Mouse (Mus musculus): Measurements from ENCODE around the gene Slc25a22. TPM values are rescaled to one million over a fixed set of nuclear protein-coding genes. Genes with fewer than 3 reads are reported as not detected.
"Not testable (repeated sequence)": the region's sequence is repeated elsewhere in the genome, so short reads cannot be mapped to it uniquely, and the experiment has no call there.

The Slc25a22 gene
- polyA plus RNA-seq, 1 experiment from 2014 or later = 54.8 TPM

- peaks cover 17% of the 10 kb centered on the region for H3K4me1 ChIP-seq
- WGBS = 4% methylated on average over 16 of the region's 16 CpGs
Observed at GRCm38 (mm10) chr7:141413331-141413730, 24.4 kb downstream of the Slc25a22 start.

GRCm38 (mm10) chr7:141411667-141412066 lies 26.0 kb downstream of the Slc25a22 start:
- Histone ChIP-seq H3K4me2 (replicated peaks) (no peak overlapping the region), H3K9ac (0 out of 2 replicates have a peak overlapping the region, but pooled peaks have one; percentile 27)

More at GRCm38 (mm10) chr7:141413331-141413730, 24.4 kb downstream of the Slc25a22 start:
- Histone ChIP-seq H3K27ac (peak overlapping the region; percentile 89), H3K4me3 (peak overlapping the region; percentile 57), H3K9ac (peak overlapping the region; percentile 90), H3K27me3 (no peaks in the 10 kb centered on the region), H3K4me2 (replicated peaks) (peak overlapping the region; percentile 76), H3K36me3 (peaks cover 26% of the 10 kb centered on the region), H3K9me3 (replicated peaks) (no peaks in the 10 kb centered on the region)
- ATAC-seq (ENCODE audit: low FRiP score) = peak; percentile 23

GRCm38 (mm10) chr7:141410631-141411030 lies 27.1 kb downstream of the Slc25a22 start:
- no peaks in the 10 kb centered on the region for H3K27me3 ChIP-seq
- no peak for ATAC-seq (ENCODE audit: low FRiP score)
- H3K4me3 ChIP-seq = no peak overlapping the region
- H3K9me3 ChIP-seq (replicated peaks) = no peaks in the 10 kb centered on the region
- 90% methylated on average over 8 of the region's 8 CpGs for WGBS
- H3K4me2 ChIP-seq (replicated peaks) = no peak overlapping the region
- no peak overlapping the region for H3K27ac ChIP-seq
- H3K9ac ChIP-seq = peak overlapping the region; percentile 3; the same call in 1 of the 2 replicates
- H3K4me1 ChIP-seq = peaks cover 17% of the 10 kb centered on the region
- H3K36me3 ChIP-seq = peaks cover 37% of the 10 kb centered on the region

More at GRCm38 (mm10) chr7:141411667-141412066, 26.0 kb downstream of the Slc25a22 start:
- H3K27me3 ChIP-seq = no peaks in the 10 kb centered on the region
- H3K4me1 ChIP-seq = peaks cover 17% of the 10 kb centered on the region
- no peak overlapping the region for H3K4me3 ChIP-seq
- H3K36me3 ChIP-seq = peaks cover 37% of the 10 kb centered on the region
- WGBS = 79% methylated on average over 1 of the region's 1 CpGs
- no peaks in the 10 kb centered on the region for H3K9me3 ChIP-seq (replicated peaks)
- no peak overlapping the region for H3K27ac ChIP-seq
- no peak for ATAC-seq (ENCODE audit: low FRiP score)

GRCm38 (mm10) chr7:141408833-141409232 lies 28.9 kb downstream of the Slc25a22 start:
- WGBS = 15% methylated on average over 11 of the region's 11 CpGs
- Histone ChIP-seq H3K4me3 (no peak overlapping the region), H3K4me2 (replicated peaks) (no peak overlapping the region; the same call in 1 of the 2 replicates), H3K9ac (no peak overlapping the region), H3K27ac (peak overlapping the region; percentile 44; the same call in 1 of the 2 replicates), H3K27me3 (no peaks in the 10 kb centered on the region), H3K4me1 (peaks cover 12% of the 10 kb centered on the region), H3K9me3 (replicated peaks) (no peaks in the 10 kb centered on the region), H3K36me3 (peaks cover 37% of the 10 kb centered on the region)
- peak; percentile 46 for ATAC-seq (ENCODE audit: low FRiP score)

- peaks cover 45% of the 10 kb centered on the region for H3K36me3 ChIP-seq
- H3K9me3 ChIP-seq (replicated peaks); H3K27me3 ChIP-seq; H3K27ac ChIP-seq; H3K4me2 ChIP-seq (replicated peaks); H3K9ac ChIP-seq; H3K4me1 ChIP-seq; H3K4me3 ChIP-seq; ATAC-seq (ENCODE audit: low FRiP score): not testable (repeated sequence)
- WGBS = 97% methylated on average over 7 of the region's 7 CpGs
Observed at GRCm38 (mm10) chr7:141407670-141408069, 30.0 kb downstream of the Slc25a22 start.

GRCm38 (mm10) chr7:141405466-141405865 lies 32.2 kb downstream of the Slc25a22 start:
- H3K9me3 ChIP-seq (replicated peaks) = no peaks in the 10 kb centered on the region
- H3K4me1 ChIP-seq = peaks cover 5% of the 10 kb centered on the region
- no peak overlapping the region for H3K9ac ChIP-seq
- peaks cover 61% of the 10 kb centered on the region for H3K36me3 ChIP-seq
- no peaks in the 10 kb centered on the region for H3K27me3 ChIP-seq
- WGBS = 83% methylated on average over 4 of the region's 4 CpGs
- ATAC-seq (ENCODE audit: low FRiP score) = no peak
- no peak overlapping the region for H3K27ac ChIP-seq
- H3K4me3 ChIP-seq = no peak overlapping the region
- H3K4me2 ChIP-seq (replicated peaks) = no peak overlapping the region

- WGBS = 49% methylated on average over 5 of the region's 5 CpGs
- H3K27me3 ChIP-seq = no peaks in the 10 kb centered on the region
- peaks cover 61% of the 10 kb centered on the region for H3K36me3 ChIP-seq
- no peak overlapping the region for H3K4me3 ChIP-seq
- H3K27ac ChIP-seq = no peak overlapping the region
- ATAC-seq (ENCODE audit: low FRiP score) = peak; percentile 46; the same call in 1 of the 2 replicates
- H3K4me2 ChIP-seq (replicated peaks) = no peak overlapping the region
- no peaks in the 10 kb centered on the region for H3K4me1 ChIP-seq
- no peaks in the 10 kb centered on the region for H3K9me3 ChIP-seq (replicated peaks)
- no peak overlapping the region for H3K9ac ChIP-seq
Observed at GRCm38 (mm10) chr7:141403305-141403704, 34.4 kb downstream of the Slc25a22 start.

- Histone ChIP-seq H3K9me3 (replicated peaks) (no peaks in the 10 kb centered on the region), H3K9ac (no peak overlapping the region), H3K4me1 (peaks cover 12% of the 10 kb centered on the region), H3K27ac (no peak overlapping the region), H3K36me3 (peaks cover 42% of the 10 kb centered on the region), H3K27me3 (no peaks in the 10 kb centered on the region; the same call in 1 of the 2 replicates), H3K4me2 (replicated peaks) (no peak overlapping the region), H3K4me3 (no peak overlapping the region)
- 74% methylated on average over 1 of the region's 1 CpGs for WGBS
- ATAC-seq (ENCODE audit: low FRiP score) = no peak
Observed at GRCm38 (mm10) chr7:141395348-141395747, 42.3 kb downstream of the Slc25a22 start.

GRCm38 (mm10) chr7:141394771-141395170 lies 42.9 kb downstream of the Slc25a22 start:
- no peaks in the 10 kb centered on the region; the same call in 1 of the 2 replicates for H3K27me3 ChIP-seq
- 19% methylated on average over 6 of the region's 6 CpGs for WGBS
- H3K9me3 ChIP-seq (replicated peaks) = no peaks in the 10 kb centered on the region
- peaks cover 12% of the 10 kb centered on the region for H3K4me1 ChIP-seq
- no peak overlapping the region for H3K27ac ChIP-seq
- no peak for ATAC-seq (ENCODE audit: low FRiP score)
- no peak overlapping the region for H3K4me3 ChIP-seq
- no peak overlapping the region for H3K4me2 ChIP-seq (replicated peaks)
- peaks cover 36% of the 10 kb centered on the region for H3K36me3 ChIP-seq
- H3K9ac ChIP-seq = no peak overlapping the region

GRCm38 (mm10) chr7:141394158-141394557 lies 43.5 kb downstream of the Slc25a22 start:
- Histone ChIP-seq H3K9ac (no peak overlapping the region), H3K4me1 (peaks cover 12% of the 10 kb centered on the region), H3K4me3 (no peak overlapping the region), H3K4me2 (replicated peaks) (no peak overlapping the region), H3K27ac (no peak overlapping the region), H3K36me3 (peaks cover 30% of the 10 kb centered on the region), H3K9me3 (replicated peaks) (no peaks in the 10 kb centered on the region), H3K27me3 (peaks cover 3% of the 10 kb centered on the region; the same call in 1 of the 2 replicates)
- 91% methylated on average over 7 of the region's 7 CpGs for WGBS
- no peak for ATAC-seq (ENCODE audit: low FRiP score)

- Histone ChIP-seq H3K9ac (peak overlapping the region; percentile 58), H3K4me2 (replicated peaks) (peak overlapping the region; percentile 81), H3K36me3 (peaks cover 17% of the 10 kb centered on the region), H3K4me3 (peak overlapping the region; percentile 65), H3K9me3 (replicated peaks) (no peaks in the 10 kb centered on the region), H3K4me1 (peaks cover 12% of the 10 kb centered on the region), H3K27me3 (peaks cover 8% of the 10 kb centered on the region; the same call in 1 of the 2 replicates), H3K27ac (peak overlapping the region; percentile 76)
- 29% methylated on average over 9 of the region's 9 CpGs for WGBS
- no peak; the same call in 1 of the 2 replicates for ATAC-seq (ENCODE audit: low FRiP score)
Observed at GRCm38 (mm10) chr7:141392552-141393222, 45.0 kb downstream of the Slc25a22 start.

GRCm38 (mm10) chr7:141391625-141392551 lies 45.8 kb downstream of the Slc25a22 start, which contains the start of gene Taldo1:
TSS of gene Taldo1 (plus strand) at chr7:141392199.
- peak; percentile 95 for ATAC-seq (ENCODE audit: low FRiP score)
- Histone ChIP-seq H3K4me3 (peak within 1 kb of the TSS; percentile 65), H3K36me3 (peaks cover 13% of the 10 kb centered on the region), H3K27ac (peak within 1 kb of the TSS; percentile 76), H3K4me2 (replicated peaks) (peak within 1 kb of the TSS; percentile 81), H3K27me3 (peaks cover 8% of the 10 kb centered on the region; the same call in 1 of the 2 replicates), H3K9me3 (replicated peaks) (no peaks in the 10 kb centered on the region), H3K9ac (peak within 1 kb of the TSS; percentile 58), H3K4me1 (peaks cover 12% of the 10 kb centered on the region)
- under 1% methylated on average over 57 of the region's 57 CpGs for WGBS
